Mouse (Mus musculus) adrenal gland, postnatal 14 days (tissue): ENCODE measurements around the gene Fcho1. TPM values are rescaled to one million over a fixed set of nuclear protein-coding genes. Genes with fewer than 3 reads are reported as not detected.
"Not testable (repeated sequence)": the region's sequence is repeated elsewhere in the genome, so short reads cannot be mapped to it uniquely, and the experiment has no call there.

Experiments used
- DNase-seq: peaks from one replicate; pipeline ENCODE4 v3.0.0; 2021; ENCODE audit warnings: mixed read lengths
- long read RNA-seq, 2 experiments: library from polyadenylated mRNA; stranded (forward); transcript quantifications; one replicate each; pipeline ENCODE4 v2.0.0; 2021
- total RNA-seq: library from RNA; stranded (reverse); gene quantifications from 2 replicates; pipeline ENCODE4 v1.2.3, GENCODE M21; 2021

Gene Fcho1
- total RNA-seq: 5.4 and 13.9 TPM in 2 replicates
- long read RNA-seq, experiment 1, partial matches to known transcripts: 5 of 11 reads
- long read RNA-seq, experiment 1, other reads (novel, unspliced or antisense): 3 of 11 reads
- long read RNA-seq, experiment 2, partial matches to known transcripts: 0 of 4 reads
- long read RNA-seq, experiment 2, other reads (novel, unspliced or antisense): 3 of 4 reads

DNA sequence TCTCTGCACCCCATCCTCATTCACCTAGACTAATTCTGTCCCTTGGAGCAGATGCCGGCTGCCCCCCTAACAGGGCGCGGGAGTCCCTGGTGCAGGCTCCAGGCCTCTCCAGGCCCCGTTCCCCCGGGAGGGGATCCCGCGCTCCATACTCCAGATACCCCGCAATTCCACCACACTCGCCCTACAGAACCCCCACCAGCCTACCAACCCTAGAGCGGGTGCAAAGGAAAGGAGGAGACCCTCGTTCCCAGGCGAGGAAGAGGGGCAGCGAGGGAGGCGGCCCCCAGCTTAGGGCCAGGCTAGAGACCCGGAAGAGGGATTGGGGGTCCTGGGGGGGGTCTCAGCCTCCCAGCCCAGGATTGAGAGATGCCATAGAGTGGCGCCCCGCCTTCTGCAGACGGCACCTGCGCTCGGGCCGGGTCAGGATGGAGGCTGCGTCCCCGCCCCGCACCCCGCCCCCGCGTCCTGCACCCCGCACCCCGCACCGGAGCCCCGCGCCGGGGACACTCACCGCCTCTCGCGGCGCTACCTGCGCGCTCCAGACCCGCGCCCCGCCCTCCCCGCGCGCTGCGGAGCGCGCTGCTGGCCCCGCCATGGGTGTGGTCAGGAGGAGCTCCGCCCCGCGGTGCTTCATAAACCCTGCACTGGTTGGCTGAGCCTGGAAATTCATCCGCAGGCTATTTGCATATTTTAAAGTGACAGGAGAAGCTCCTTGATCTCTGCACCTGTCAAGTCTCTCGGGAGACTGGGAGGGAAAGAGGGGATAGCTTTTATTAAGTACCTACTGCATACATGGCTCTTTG is at the start of gene Fcho1:
Gene Fcho1, minus strand, starts transcription at position 595 of the 803 bp plus-strand sequence.
- DNase-seq: peak; percentile 88

DNA sequence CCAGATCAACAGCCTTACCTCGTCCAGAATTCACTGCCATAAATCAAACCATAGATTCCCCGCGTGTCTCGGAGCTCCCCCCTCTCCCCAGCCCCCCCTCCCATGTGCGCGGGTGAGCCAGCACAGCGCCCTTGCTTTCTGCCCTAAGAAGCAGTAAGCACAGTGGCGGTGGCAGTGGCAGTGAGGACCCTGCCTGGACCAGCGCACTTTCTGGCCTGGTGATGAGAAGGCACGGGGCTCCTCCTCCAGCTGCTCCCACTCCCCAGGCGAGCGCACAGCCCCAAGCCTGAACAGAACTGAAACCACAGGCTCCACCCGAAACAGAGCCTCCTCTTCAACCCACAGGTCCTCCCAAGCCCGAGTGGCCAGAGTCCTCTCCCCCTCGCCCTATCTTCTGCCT is 45.8 kb upstream of the Fcho1 start:
- DNase-seq: no peak

DNA sequence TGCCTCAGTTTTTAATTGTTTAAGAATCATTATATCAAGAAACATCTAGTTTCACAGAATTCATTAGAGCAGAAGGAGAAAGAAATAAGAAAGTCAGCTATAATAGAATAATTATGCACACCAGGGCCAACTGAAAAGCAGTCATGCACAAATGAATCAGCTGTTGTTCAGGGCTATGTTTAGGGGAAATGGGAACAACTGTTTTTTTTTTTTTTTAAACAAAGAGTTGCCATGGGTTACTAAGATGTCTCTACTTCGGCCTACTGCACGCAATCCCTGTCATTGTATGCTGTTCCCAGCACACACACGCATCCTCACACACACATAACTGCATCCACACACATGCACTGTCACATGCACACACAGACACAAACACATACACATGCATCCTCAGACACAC is 33.3 kb upstream of the Fcho1 start:
- DNase-seq: no peak

DNA sequence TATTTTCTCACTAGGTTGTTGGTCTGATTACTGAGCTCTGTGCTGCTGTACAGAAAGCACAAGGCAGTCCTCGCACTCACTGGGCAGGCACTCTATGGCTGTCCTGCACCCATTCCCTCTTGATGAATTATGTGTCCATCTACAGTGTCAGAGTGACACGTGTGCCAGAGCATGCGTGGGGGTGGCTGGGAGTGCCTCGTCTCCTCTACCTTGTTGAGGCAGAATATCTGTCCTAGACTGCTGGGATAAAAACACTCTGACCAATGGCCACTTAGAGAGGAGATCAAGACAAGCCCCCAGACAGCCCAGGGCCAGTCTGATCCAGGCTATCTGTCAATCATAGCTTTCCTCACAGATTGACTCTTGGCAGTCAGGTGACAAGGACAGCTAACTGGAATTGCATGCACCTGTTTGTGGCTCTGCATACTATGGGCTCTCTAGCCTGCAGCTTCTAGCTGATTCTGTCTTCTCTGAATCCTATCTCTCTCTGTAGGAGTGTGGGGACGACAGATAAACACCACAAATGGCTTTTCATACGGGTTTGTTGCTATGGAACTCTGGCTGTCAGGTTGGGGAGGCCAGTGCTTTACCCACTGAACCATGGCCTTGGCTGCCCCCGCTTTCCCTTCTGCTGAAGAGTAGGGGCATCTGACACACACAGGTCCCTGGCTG is 27.5 kb upstream of the Fcho1 start:
- not testable (repeated sequence) for DNase-seq

DNA sequence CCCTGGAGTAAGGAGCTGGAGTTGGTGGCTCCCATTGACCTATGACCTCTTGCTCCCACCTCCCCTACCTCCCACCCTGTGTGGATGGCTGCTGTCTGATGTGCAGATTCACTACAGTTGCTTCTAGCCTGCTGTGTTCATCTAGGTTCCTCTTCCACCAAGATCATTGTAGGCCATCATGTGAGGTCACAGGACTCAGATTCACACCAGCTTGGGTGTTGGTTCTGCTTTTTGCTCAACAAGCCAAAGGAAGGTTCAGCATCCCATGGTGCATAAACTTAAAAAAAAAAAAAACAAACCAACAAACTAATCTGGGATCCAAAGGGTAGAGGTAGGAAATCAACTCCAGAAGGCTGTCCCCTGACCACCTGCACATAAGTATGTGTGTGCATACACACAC is 26.7 kb upstream of the Fcho1 start:
- DNase-seq: not testable (repeated sequence)

DNA sequence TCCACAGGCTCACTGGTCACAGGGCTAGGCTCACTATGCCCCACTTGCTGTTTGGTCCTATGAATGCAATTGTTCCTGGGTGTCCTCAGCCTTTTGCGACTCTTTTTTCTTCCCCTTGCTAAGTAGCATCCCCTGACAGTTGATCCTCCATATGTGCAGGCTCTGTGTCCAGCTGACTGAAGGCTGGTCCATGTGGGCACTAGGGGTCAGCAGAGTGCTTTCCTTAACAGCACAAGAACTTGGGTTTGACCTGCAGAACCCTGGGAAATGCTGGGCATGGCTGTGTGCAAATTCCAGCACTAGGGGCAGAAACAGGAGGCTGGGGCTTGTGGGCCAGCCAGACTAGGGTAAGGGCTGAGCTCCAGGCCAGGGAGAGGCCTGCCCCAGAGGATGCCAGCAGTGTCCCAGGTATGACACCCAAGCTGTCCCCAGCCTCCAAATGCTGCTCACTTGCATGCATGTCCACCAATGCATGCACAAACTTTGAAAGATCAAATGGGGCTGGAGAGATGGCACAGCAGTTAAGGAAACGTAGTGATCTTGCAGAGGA is 25.9 kb upstream of the Fcho1 start:
- peak; percentile 68 for DNase-seq

DNA sequence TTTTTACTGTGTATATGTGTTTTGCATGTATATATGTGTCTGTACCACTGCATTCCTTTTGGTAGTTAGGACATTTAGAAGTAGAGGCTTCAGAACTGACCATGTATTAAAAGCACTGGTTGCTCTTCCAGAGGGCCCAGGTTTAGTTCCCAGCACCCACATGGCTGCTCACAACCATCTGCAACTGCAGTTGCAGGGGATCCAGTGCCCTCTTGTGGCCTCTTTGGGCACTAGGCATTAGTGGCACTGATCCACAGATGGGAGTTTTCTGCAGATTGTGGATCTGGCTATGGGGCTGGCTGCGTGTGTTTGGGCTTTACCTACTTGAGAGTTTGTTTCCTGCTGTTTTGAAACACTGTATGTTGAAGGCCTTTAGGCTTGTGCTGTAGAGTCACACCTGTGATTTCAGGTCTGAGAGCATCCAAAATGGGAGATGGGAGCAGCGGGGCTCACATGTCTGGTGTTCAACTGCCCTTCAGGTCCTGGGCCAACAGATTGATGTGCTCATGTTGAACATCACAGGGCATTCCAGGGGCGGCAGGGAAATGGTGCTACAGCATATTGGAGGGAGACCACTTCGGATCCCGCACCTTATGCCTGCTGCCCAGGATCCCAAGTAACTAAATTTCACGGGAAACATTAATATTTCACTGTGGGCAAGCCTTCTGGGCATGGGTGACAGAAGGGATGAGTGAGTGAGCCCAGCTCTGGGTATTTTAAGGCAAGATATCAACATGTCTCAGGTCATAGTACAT is 24.0 kb upstream of the Fcho1 start:
- DNase-seq: not testable (repeated sequence)

DNA sequence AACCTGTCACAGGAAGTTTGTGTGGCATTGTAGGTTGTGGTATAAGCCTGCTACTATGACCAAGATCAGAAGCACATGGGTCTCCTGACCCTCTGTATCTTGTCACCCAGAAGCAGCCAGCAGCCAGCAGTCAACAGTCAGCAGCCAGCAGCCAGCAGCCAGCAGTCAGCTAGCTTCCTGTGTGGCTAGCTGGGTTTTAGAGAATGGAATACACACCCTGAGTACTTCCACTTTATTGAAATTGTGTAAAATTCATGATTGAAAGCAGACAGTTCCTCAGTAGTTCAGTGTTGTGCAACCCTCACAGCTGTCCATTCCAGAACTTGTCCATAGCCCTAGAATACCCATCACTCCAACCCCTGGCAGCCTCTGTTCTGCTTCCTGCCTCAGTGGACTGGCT is 21.6 kb upstream of the Fcho1 start:
- DNase-seq: not testable (repeated sequence)

DNA sequence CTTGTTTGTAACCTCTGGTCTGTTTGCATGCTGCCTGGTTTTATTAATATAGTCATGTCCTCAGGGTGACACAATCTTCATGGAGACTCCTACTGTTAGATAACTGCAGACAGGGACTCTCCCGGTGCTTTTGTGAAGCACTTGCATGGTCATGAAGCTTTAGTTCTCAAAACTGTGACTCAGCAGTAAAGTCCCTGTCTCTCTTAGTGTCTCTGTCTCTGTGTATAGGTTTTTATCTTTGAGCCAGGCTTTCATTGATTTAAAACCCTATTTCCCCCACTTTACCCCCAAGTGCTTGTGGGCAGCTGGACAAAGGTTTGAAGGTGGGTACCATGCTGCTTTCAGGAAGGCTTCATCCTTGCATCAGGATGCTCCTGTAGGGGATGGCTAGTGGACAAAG is 19.8 kb upstream of the Fcho1 start:
- no peak for DNase-seq

DNA sequence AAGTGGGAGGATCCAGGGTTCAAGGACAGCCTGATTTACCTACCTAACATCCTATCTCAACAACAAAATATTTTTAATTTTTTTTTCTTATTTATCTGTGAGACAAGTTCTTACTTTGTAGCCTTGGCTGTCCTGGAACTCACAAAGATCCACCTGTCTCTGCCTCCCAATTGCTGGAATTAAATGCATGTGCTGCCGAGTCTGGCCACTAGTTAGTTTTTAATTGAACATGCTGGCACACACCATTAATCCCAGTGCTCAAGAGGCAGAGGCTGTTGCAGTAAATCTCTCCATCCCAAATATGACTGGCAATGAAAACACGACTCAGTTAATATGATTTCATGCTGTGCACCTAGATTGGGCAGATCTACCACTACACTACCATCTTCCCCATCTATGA is 17.3 kb upstream of the Fcho1 start:
- DNase-seq: no peak

DNA sequence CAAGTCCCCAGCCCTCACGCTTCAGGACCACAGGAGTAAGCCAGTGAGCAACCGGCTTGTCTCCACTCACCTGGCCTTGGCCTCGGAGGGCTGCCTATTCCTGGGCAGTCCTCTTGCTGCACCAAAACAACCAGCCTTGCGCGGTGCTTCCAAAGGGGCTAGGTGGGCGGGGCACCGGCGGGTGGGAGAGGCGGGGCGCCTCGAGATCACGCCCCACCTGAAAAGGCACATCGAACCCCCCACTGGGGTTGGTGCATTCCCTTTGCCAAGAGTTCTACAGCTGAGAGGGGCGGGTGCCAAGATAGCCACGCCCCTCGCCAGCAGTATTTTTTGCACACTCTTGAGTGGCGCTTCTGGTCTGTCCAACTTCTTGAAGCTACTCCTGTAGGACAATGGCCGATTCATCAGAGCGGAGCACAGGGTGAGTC is 16.2 kb upstream of the Fcho1 start:
- DNase-seq: no peak

DNA sequence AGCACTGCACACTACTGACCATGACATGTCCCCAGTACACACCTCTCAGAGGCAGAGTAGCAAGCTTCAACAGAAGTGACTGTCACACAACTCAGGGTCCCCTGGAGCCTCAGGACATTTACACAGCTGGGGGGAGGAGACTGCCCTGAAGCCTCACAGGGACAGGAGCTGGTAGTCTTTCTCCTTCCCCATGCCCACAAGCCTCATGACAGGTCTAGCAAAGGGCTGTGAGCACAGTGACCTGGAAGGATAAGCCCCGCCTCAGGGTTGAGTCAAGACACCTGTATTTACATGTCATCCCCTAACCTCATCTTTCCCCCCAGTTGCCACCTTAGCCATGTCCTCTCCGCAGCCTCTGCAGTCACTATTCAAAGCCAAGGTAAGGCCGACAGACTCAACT is 15.7 kb upstream of the Fcho1 start:
- DNase-seq: no peak

DNA sequence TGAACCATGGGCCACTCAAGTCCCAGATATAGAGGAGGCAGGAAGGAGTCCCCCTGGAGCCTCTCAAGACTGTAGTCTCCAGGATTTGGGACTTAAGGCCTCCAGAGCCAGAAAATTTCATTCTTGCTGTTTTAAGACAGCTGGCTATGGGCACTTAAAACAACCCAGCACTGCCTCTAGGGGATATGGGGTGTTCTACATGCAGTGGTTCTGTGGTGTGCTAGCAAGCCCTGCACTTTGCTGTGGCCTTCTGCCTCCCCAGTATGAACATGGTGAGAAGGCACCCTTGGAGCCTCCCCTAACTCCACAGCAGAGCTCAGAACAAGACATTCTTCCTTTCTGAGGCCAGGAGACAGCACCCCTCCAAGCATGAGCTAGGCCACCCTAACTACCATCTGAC is 12.8 kb upstream of the Fcho1 start:
- DNase-seq: not testable (repeated sequence)

DNA sequence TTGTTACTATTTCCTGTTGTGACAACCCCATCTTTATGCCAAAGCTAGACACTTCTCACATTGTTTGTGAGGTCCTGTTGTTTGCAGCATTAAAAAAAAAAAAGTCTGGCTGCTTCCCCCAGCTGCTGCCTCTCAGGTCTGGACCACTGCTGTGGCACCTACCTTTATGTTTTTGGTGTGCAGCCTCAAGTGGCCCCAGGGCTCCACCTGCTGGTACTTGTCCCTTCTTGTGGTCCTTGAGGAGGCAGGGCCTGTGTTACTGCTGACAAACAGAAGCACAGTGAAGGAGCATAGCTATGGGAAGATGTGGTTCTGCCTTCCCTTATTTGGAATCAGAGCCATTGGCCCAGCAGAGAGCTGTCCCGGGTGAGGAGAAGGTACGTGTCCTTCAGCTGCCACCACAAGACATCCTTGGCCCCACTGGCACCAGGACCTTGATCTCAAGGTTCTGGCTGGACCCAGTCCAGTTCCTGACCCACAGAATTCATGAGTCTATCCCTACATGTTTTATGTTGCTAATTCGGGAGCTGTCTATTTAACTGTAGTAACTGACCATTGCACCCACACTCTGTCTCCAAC is 6.2 kb upstream of the Fcho1 start:
- peak; percentile 67 for DNase-seq

DNA sequence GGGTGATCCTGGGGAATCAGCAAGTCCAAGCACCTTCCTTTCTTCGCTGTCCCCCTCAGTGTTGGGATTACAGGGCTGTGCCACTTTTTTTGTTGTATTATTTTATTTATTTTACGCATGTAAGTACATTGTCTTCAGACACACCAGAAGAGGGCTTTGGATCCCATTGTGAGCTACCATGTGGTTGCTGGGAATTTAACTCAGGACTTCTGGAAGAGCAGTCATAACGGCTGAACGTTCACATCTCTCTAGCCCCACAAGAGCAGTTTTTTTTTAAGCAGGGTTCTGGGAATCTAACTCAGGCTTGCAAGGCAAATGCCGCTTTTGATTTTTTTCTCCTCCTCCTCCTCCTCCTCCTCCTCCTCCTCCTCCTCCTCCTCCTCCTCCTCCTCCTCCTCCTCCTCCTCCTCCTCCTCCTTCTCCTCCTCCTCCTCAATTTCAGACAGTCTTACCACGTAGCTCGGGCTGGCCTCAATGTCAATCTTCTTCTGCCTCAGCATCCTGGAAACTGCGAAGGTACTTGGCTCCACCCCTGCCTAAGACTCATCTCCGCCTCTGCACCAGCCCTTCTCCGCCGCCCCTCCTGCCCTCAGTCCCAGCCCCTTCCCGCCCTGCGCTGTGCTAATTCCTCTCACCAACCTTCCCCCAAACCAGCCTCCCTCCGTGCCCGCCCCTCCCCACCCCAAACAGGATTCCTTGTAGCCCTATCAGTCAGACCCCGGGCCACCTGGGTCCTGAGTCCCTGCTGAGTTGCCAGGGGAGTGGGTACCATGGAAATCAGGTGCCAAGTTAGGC is 3.5 kb upstream of the Fcho1 start:
- no peak for DNase-seq

DNA sequence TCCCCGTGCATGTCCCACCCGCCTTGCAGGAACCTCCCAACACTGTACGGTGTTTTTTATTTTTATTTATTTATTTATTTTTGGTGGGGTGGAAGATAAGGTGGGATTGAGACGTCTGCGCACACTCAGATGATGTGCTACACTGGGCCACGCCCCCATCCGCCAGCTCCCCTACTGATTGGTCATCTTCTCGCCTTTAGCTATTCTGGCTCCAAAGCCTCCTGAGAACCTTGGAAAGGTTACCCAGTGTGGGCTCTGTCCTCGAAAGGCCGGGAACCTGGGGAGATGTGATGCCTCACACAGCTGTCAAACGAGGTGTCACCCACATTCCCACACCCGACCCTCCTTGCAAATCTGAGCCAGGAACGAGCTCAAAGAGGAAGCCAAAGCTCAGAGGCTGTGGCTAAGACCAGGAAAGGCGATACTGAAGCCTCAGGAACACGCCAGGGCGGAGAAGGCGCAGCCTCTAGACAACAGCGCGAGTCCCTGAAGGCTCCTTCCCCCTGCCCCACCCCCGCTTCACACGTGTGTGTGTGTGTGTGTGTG is 2.8 kb upstream of the Fcho1 start:
- DNase-seq: no peak

DNA sequence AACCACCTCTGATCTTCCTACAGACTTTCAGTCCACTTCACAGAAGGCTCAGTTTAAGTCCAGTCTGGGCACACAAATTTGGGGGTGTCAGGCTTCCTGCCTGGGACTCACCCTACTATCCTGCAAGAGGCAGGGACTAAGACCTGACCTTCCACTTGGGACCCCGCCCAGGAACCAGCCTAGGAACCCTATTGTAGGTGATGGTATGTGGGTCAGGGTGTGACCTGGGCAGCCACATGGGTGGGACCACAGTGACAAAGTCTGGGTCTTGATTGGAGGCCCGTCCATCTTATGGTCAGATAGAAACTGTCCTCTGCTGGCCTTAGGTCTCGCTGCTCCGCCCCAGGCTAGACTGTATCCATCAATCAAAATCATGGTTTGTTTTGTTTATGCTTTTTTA is 1.1 kb downstream of the Fcho1 start:
- no peak for DNase-seq

DNA sequence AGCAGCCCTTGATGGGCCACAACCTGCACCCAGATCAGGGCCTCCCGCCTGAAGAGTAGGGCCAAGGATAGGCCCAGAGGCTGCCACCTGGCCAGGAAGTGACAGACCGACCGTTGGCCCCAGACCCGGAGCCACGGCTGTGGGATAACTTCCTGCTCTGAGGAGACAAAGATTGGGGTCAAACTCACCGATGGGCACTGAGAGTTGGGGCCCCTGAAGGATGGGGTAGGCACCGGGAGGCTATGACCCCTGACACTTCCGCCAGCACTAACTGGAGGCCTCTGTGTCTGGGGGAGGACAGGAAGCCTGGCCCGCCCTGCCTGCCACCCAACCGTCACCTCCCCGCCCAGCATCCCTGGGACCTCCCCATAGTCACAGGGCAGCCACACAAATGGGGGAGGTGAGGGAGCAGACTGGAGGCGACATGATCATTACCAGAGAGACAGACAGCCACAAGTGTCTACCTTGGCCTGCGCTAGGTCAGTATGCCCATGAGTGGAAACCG is 2.4 kb downstream of the Fcho1 start:
- no peak for DNase-seq

DNA sequence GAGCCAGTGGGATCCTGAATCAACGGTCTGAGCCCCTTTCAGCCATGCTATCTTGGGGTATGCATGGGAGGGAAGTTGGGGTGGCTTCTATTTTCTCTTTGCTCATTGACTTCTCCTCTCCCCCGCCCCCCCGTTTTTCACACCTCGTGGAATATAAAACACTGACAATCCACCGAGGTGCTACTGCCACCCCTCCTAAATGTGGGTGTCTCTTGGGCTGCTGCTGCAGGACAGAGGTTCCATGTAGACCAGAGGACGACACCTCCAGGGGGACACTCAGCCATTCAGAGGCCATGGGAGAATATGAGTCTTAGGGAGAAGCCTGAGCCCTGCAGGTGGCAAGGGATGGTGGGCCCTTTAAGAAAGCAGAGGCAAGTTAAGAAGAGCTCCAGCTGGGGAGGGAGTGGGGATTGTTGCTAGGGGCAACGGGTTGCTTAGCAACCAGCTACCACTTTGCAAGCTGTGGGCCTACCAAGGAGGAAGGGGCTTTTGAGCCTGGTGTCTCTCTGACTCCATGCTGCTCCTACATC is 5.5 kb downstream of the Fcho1 start:
- no peak for DNase-seq

DNA sequence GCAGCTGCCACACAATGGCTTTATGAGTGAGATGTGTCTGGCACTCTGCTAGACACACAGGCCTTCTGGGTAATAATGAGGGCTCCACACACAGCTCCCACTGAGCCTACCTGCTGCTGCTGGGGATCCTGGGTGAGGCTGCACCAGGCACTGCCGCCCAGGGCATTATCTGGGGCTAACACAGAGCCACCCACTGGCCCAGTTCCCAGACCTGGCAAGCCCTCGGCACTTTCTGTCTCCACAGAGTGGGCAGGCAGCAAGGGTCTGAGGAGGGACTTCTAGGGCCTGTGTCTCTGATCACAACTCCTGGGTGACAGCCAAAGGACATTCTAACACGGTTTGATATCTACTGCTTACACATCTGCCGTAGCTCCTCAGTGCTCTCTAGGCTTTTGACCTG is 6.3 kb downstream of the Fcho1 start:
- no peak for DNase-seq
